In genomic region chr11:83233621-83234020, GRCm38 (mm10) we compare ENCODE assay signal across 14 mouse cellular contexts. TPM values are rescaled to one million over a fixed set of nuclear protein-coding genes. Genes with fewer than 3 reads are reported as not detected.
"Had no signal": no experiment of that assay in that cellular context is flagged by ENCODE, and none has a peak within 500 bp of the region (broad histone marks: within the 10 kb centered on the region; RNA-seq: fewer than 3 reads in every experiment).

No protein-coding gene starts in this region.

RNA-seq across cellular contexts. Expression of gene Slfn3, which starts 42.5 kb away (rescaled TPM):
- polyA plus RNA-seq: liver, adult 2 months; midbrain, embryonic 16.5 days had no signal

RNA-seq across cellular contexts. Expression of gene Slfn14, which starts 52.9 kb away (rescaled TPM):
- total RNA-seq: layer of hippocampus, adult 2 months; layer of hippocampus, postnatal 25 days; left cerebral cortex, postnatal 25 days; liver, adult 2 months; megakaryocyte progenitor cell, adult 5-6 weeks had no signal
- polyA plus RNA-seq: kidney, adult 2 months; large intestine, adult 2 months; liver, adult 2 months; midbrain, embryonic 16.5 days; neural tube, embryonic 13.5 days; urinary bladder, adult 2 months had no signal

RNA-seq across cellular contexts. Expression of gene Slfn4, which starts 58.6 kb away (rescaled TPM):
- total RNA-seq: layer of hippocampus, adult 2 months; layer of hippocampus, postnatal 25 days; left cerebral cortex, adult 18-20 months; left cerebral cortex, postnatal 25 days had no signal
- polyA plus RNA-seq: kidney, embryonic 14.5 days; limb, embryonic 10.5 days; midbrain, embryonic 12.5 days; neural tube, embryonic 13.5 days had no signal
